Mouse (Mus musculus) midbrain, embryonic 15.5 days (tissue): ENCODE measurements at regions not wholly inside any gene's neighbourhood (a gene's known extent, or its start where the extent isn't known, plus 50 kb on each side); places are given as distances from the start of the nearest gene placed in this dataset.

ENCODE experiments used
- ATAC-seq: fragments of 200-750 bp; cut with Nextera tagmentation; replicated peaks from 2 replicates; pipeline ENCODE4 v1.8.0; 2017; ENCODE audit warnings: moderate TSS enrichment
- H3K27ac ChIP-seq: fragments of 300-500 bp; sonication (generic); 2 replicates; pipeline ENCODE4 v1.5.1; 2015; ENCODE audit warnings: mild to moderate bottlenecking, inconsistent platforms
- H3K27me3 ChIP-seq: fragments of 300-500 bp; sonication (generic); replicated peaks from 2 replicates; pipeline ENCODE4 v1.6.1; 2015; ENCODE audit warnings: inconsistent platforms
- H3K36me3 ChIP-seq: fragments of 300-500 bp; sonication (generic); replicated peaks from 2 replicates; pipeline ENCODE4 v1.6.1; 2015; ENCODE audit warnings: inconsistent platforms
- H3K4me1 ChIP-seq: fragments of 300-500 bp; sonication (generic); 2 replicates; pipeline ENCODE4 v1.6.1; 2015; ENCODE audit warnings: inconsistent platforms
- H3K4me2 ChIP-seq: fragments of 300-500 bp; sonication (generic); 2 replicates; pipeline ENCODE4 v1.6.1; 2015; ENCODE audit warnings: inconsistent platforms, mild to moderate bottlenecking, moderate library complexity
- H3K4me3 ChIP-seq: fragments of 300-500 bp; sonication (generic); 2 replicates; pipeline ENCODE4 v1.5.1; 2015; ENCODE audit warnings: mild to moderate bottlenecking, inconsistent platforms
- H3K9ac ChIP-seq: fragments of 300-500 bp; sonication (generic); 2 replicates; pipeline ENCODE4 v1.6.1; 2015; ENCODE audit warnings: mild to moderate bottlenecking, inconsistent platforms
- H3K9me3 ChIP-seq: fragments of 300-500 bp; sonication (generic); 2 replicates; pipeline ENCODE4 v1.6.1; 2016; ENCODE audit warnings: inconsistent platforms
- WGBS: fragments of 180-500 bp; shearing (Covaris S2); methylation state at CpG from one replicate; pipeline ENCODE4 v1.1.7; 2015; ENCODE audit warnings: mixed read lengths; 5-methylcytosine and 5-hydroxymethylcytosine counted together

- no peak for ATAC-seq
Observed at GRCm38 (mm10) chr3:17201773-17202172, 746.4 kb upstream of the Cypt12 start.

GRCm38 (mm10) chr3:17214031-17214430 lies 734.2 kb upstream of the Cypt12 start:
- no peaks in the 10 kb centered on the region for H3K36me3 ChIP-seq
- H3K9ac ChIP-seq, result no peak overlapping the region
- ATAC-seq, result no peak
- no peak overlapping the region for H3K4me3 ChIP-seq
- H3K27me3 ChIP-seq, result no peaks in the 10 kb centered on the region
- no peaks in the 10 kb centered on the region for H3K9me3 ChIP-seq
- H3K27ac ChIP-seq, result no peak overlapping the region
- no peaks in the 10 kb centered on the region for H3K4me1 ChIP-seq
- 47% methylated on average over 3 of the region's 3 CpGs for WGBS
- no peak overlapping the region for H3K4me2 ChIP-seq

More at GRCm38 (mm10) chr3:17201773-17202172, 746.4 kb upstream of the Cypt12 start:
- Histone ChIP-seq H3K9ac (no peak overlapping the region), H3K9me3 (no peaks in the 10 kb centered on the region), H3K27me3 (no peaks in the 10 kb centered on the region), H3K4me2 (no peak overlapping the region), H3K27ac (no peak overlapping the region), H3K36me3 (no peaks in the 10 kb centered on the region), H3K4me1 (no peaks in the 10 kb centered on the region), H3K4me3 (no peak overlapping the region)
- WGBS, result 77% methylated on average over 3 of the region's 3 CpGs

- ATAC-seq, result 0 out of 2 replicates have a peak, but pooled peaks have one; percentile 30
- H3K9ac ChIP-seq, result no peak overlapping the region
- 46% methylated on average over 2 of the region's 2 CpGs for WGBS
Observed at GRCm38 (mm10) chr3:17216825-17217224, 731.4 kb upstream of the Cypt12 start.

DNA sequence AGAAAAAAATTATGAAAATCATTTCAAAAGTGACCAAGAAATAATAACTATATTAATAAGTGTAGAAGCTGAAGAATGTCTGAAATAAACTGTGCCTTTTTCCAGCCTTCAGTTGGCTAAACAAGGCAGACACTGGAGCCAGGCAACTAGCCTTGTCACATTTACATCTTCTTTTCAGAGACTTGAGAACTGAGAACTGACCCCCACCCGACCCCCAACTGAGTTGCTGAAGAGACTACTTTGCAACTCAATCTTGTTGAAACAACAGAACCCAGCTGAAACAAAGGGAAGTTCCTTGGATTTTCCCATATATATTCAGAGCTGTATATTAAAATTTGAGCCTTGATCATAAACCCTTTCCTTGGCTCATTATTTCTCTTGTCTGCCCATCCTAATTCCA lies 709.8 kb upstream of the Cypt12 start:
- no peaks in the 10 kb centered on the region for H3K36me3 ChIP-seq
- H3K4me3 ChIP-seq, result no peak overlapping the region
- 9% methylated on average over 1 of the region's 1 CpGs for WGBS
- no peak for ATAC-seq
- H3K9me3 ChIP-seq, result no peaks in the 10 kb centered on the region
- H3K27ac ChIP-seq, result no peak overlapping the region
- no peaks in the 10 kb centered on the region for H3K27me3 ChIP-seq
- H3K9ac ChIP-seq, result no peak overlapping the region
- no peak overlapping the region for H3K4me2 ChIP-seq
- no peaks in the 10 kb centered on the region for H3K4me1 ChIP-seq

More at GRCm38 (mm10) chr3:17216825-17217224, 731.4 kb upstream of the Cypt12 start:
- H3K4me1 ChIP-seq, result no peaks in the 10 kb centered on the region
- no peak overlapping the region for H3K27ac ChIP-seq
- H3K9me3 ChIP-seq, result no peaks in the 10 kb centered on the region
- H3K4me3 ChIP-seq, result no peak overlapping the region
- H3K4me2 ChIP-seq, result no peak overlapping the region
- no peaks in the 10 kb centered on the region for H3K36me3 ChIP-seq
- no peaks in the 10 kb centered on the region for H3K27me3 ChIP-seq

- H3K4me1 ChIP-seq, result no peaks in the 10 kb centered on the region
- H3K36me3 ChIP-seq, result no peaks in the 10 kb centered on the region
- H3K27ac ChIP-seq, result no peak overlapping the region
- H3K4me3 ChIP-seq, result no peak overlapping the region
- H3K4me2 ChIP-seq, result no peak overlapping the region
- H3K9me3 ChIP-seq, result no peaks in the 10 kb centered on the region
- H3K27me3 ChIP-seq, result no peaks in the 10 kb centered on the region
- ATAC-seq, result no peak
- no peak overlapping the region for H3K9ac ChIP-seq
Observed at GRCm38 (mm10) chr3:17258397-17258796, 689.8 kb upstream of the Cypt12 start.

DNA sequence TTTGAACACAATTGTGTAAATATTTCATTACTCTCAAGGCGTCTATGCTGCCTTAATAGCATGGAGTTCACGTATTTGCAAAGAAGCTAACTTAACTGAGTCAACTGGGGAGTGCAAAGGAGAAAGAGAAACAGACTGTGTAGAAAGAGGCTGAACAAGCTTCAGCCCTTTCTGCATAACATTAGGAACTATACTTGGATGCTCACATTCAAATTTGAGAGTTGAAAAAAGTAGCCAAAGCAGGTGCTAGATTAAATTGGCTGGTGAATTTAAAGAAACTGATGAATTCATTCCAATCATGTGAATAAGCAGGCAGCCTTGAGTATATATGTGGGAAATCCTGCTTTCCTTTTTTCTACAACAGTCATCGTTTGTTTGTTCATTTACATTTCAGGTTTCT lies 689.1 kb upstream of the Cypt12 start:
- Histone ChIP-seq H3K9me3 (no peaks in the 10 kb centered on the region), H3K4me2 (no peak overlapping the region), H3K27me3 (no peaks in the 10 kb centered on the region), H3K4me1 (no peaks in the 10 kb centered on the region), H3K4me3 (no peak overlapping the region), H3K27ac (no peak overlapping the region), H3K9ac (no peak overlapping the region), H3K36me3 (no peaks in the 10 kb centered on the region)
- 85% methylated on average over 3 of the region's 3 CpGs for WGBS
- ATAC-seq, result no peak

GRCm38 (mm10) chr3:17281231-17281630 lies 667.0 kb upstream of the Cypt12 start:
- H3K36me3 ChIP-seq, result no peaks in the 10 kb centered on the region
- H3K27me3 ChIP-seq, result no peaks in the 10 kb centered on the region
- no peak overlapping the region for H3K9ac ChIP-seq
- peak; percentile 84 for ATAC-seq
- H3K9me3 ChIP-seq, result no peaks in the 10 kb centered on the region
- H3K27ac ChIP-seq, result peak overlapping the region; percentile 41; the same call in 1 of the 2 replicates
- peaks cover 4% of the 10 kb centered on the region; the same call in 1 of the 2 replicates for H3K4me1 ChIP-seq
- no peak overlapping the region for H3K4me2 ChIP-seq
- 30% methylated on average over 6 of the region's 6 CpGs for WGBS
- H3K4me3 ChIP-seq, result no peak overlapping the region

- H3K36me3 ChIP-seq, result no peaks in the 10 kb centered on the region
- no peak overlapping the region for H3K4me2 ChIP-seq
- no peak overlapping the region for H3K27ac ChIP-seq
- no peak overlapping the region for H3K9ac ChIP-seq
- no peak for ATAC-seq
- WGBS, result 75% methylated on average over 3 of the region's 3 CpGs
- H3K4me3 ChIP-seq, result no peak overlapping the region
- no peaks in the 10 kb centered on the region for H3K27me3 ChIP-seq
- no peaks in the 10 kb centered on the region for H3K9me3 ChIP-seq
- H3K4me1 ChIP-seq, result peaks cover 4% of the 10 kb centered on the region; the same call in 1 of the 2 replicates
Observed at GRCm38 (mm10) chr3:17282881-17283280, 665.3 kb upstream of the Cypt12 start.

- no peaks in the 10 kb centered on the region for H3K27me3 ChIP-seq
- H3K27ac ChIP-seq, result no peak overlapping the region
- ATAC-seq, result 0 out of 2 replicates have a peak, but pooled peaks have one; percentile 11
Observed at GRCm38 (mm10) chr3:17317523-17317922, 630.7 kb upstream of the Cypt12 start.

DNA sequence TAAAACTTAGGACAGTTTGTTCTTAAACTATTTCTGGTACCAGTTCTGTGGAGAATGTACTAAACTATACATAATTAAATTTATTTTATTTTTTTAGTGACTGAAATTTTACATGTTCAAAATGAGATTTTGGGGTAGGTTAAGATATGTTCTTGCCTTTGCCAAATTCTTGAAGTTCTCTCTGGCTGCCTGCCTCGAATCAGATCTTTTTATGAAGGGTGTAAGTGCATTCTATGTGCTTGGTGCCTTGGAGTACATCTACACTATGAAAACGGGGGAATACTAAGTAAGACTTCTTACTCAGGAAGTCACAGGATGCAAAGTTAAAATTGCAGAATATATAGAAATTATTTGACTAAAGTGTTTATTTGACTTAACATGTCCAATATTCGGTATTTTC lies 629.8 kb upstream of the Cypt12 start:
- H3K36me3 ChIP-seq, result no peaks in the 10 kb centered on the region
- peaks cover 15% of the 10 kb centered on the region for H3K4me1 ChIP-seq
- ATAC-seq, result no peak
- H3K27me3 ChIP-seq, result no peaks in the 10 kb centered on the region
- WGBS, result 79% methylated on average over 3 of the region's 3 CpGs
- H3K4me3 ChIP-seq, result no peak overlapping the region
- H3K27ac ChIP-seq, result peak overlapping the region; percentile 88
- no peak overlapping the region for H3K9ac ChIP-seq
- no peaks in the 10 kb centered on the region for H3K9me3 ChIP-seq
- H3K4me2 ChIP-seq, result no peak overlapping the region

More at GRCm38 (mm10) chr3:17317523-17317922, 630.7 kb upstream of the Cypt12 start:
- Histone ChIP-seq H3K4me2 (no peak overlapping the region), H3K36me3 (no peaks in the 10 kb centered on the region), H3K4me3 (no peak overlapping the region), H3K9me3 (no peaks in the 10 kb centered on the region), H3K4me1 (peaks cover 11% of the 10 kb centered on the region), H3K9ac (no peak overlapping the region)

DNA sequence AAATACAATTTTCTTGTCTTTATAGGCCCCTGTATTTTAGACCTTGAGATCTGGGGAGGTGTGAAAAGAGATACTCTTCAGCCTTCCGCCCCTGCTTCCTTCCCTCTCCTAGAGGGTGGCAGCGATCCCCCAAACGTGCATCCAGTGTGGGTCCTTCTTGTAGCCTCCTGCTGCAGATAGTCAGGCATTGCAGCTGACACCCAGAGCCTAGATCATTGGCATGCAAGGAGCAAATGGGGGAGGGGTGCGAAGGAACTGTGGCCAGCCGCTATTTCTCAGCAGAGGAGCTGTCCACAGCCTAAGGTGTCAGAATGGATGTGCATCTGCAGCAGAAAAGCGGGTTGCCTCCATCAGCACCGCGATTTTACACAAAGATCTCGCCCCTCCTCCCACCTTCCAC lies 629.0 kb upstream of the Cypt12 start:
- H3K36me3 ChIP-seq, result no peaks in the 10 kb centered on the region
- H3K27ac ChIP-seq, result peak overlapping the region; percentile 88
- H3K4me1 ChIP-seq, result peaks cover 16% of the 10 kb centered on the region
- H3K4me2 ChIP-seq, result peak overlapping the region; percentile 31
- peak; percentile 89 for ATAC-seq
- H3K27me3 ChIP-seq, result no peaks in the 10 kb centered on the region
- no peaks in the 10 kb centered on the region for H3K9me3 ChIP-seq
- peak overlapping the region; percentile 45 for H3K9ac ChIP-seq
- WGBS, result 3% methylated on average over 9 of the region's 9 CpGs
- peak overlapping the region; percentile 1; the same call in 1 of the 2 replicates for H3K4me3 ChIP-seq

GRCm38 (mm10) chr3:17319931-17320330 lies 628.3 kb upstream of the Cypt12 start:
- 0 out of 2 replicates have a peak overlapping the region, but pooled peaks have one; percentile 11 for H3K4me2 ChIP-seq

DNA sequence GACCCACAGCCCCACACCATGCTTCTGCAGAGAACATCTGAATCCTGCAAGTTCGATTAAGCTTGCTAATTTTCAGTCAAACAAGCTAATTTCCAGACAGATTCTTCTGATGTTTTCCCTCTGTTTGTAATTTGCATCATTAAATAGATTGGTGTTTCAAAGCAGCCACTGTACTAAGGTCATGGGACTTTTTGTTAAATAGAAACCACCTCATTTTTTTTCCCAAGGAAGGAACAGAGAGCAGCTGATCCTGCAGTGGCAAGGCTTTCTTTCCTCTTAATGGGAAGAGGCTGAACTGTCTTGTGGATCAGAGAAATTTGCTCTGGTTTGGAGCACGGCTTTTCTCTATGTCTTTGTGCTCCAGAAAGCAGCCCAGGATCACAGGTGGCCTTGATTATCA lies 625.9 kb upstream of the Cypt12 start:
- no peaks in the 10 kb centered on the region for H3K27me3 ChIP-seq
- no peak overlapping the region for H3K4me3 ChIP-seq
- H3K27ac ChIP-seq, result peak overlapping the region; percentile 91
- peak overlapping the region; percentile 11 for H3K4me2 ChIP-seq
- peak overlapping the region; percentile 25 for H3K9ac ChIP-seq
- H3K9me3 ChIP-seq, result no peaks in the 10 kb centered on the region
- WGBS, result 16% methylated on average over 2 of the region's 2 CpGs
- H3K36me3 ChIP-seq, result no peaks in the 10 kb centered on the region
- peaks cover 30% of the 10 kb centered on the region for H3K4me1 ChIP-seq
- 0 out of 2 replicates have a peak, but pooled peaks have one; percentile 25 for ATAC-seq

More at GRCm38 (mm10) chr3:17319931-17320330, 628.3 kb upstream of the Cypt12 start:
- Histone ChIP-seq H3K27ac (peak overlapping the region; percentile 73), H3K9me3 (no peaks in the 10 kb centered on the region), H3K27me3 (no peaks in the 10 kb centered on the region), H3K9ac (peak overlapping the region; percentile 4; the same call in 1 of the 2 replicates), H3K36me3 (no peaks in the 10 kb centered on the region), H3K4me3 (no peak overlapping the region), H3K4me1 (peaks cover 23% of the 10 kb centered on the region)
- no peak for ATAC-seq
- 28% methylated on average over 5 of the region's 5 CpGs for WGBS
